Mouse (Mus musculus) forebrain, embryonic 14.5 days (tissue): ENCODE measurements around the gene Gm49392. TPM values are rescaled to one million over a fixed set of nuclear protein-coding genes. Genes with fewer than 3 reads are reported as not detected.
"Not testable (repeated sequence)": the region's sequence is repeated elsewhere in the genome, so short reads cannot be mapped to it uniquely, and the experiment has no call there.

Experiments used
- ATAC-seq: fragments of 200-750 bp; cut with Nextera tagmentation; 2 replicates; pipeline ENCODE4 v1.8.0; 2017; ENCODE audit warnings: mild to moderate bottlenecking, moderate library complexity
- DNase-seq: peaks from one replicate; pipeline ENCODE4 v3.0.0-alpha.2; 2015; ENCODE audit warnings: low spot score
- H3K27ac ChIP-seq: fragments of 300-500 bp; sonication (generic); 2 replicates; pipeline ENCODE4 v1.5.1; 2014; ENCODE audit warnings: low read depth, mild to moderate bottlenecking, control low read depth, low read length, moderate library complexity
- H3K27me3 ChIP-seq: fragments of 300-500 bp; sonication (generic); replicated peaks from 2 replicates; pipeline ENCODE4 v1.6.1; 2014; ENCODE audit warnings: low read length, control low read depth, mixed read lengths; ENCODE audit not compliant: control insufficient read depth, insufficient read depth
- H3K36me3 ChIP-seq: fragments of 300-500 bp; sonication (generic); 2 replicates; pipeline ENCODE4 v1.6.1; 2014; ENCODE audit warnings: low read length, control low read depth; ENCODE audit not compliant: control insufficient read depth, insufficient read depth
- H3K4me1 ChIP-seq: fragments of 300-500 bp; sonication (generic); 2 replicates; pipeline ENCODE4 v1.6.1; 2014; ENCODE audit warnings: antibody characterized with exemption, low read length, control low read depth; ENCODE audit not compliant: control insufficient read depth, insufficient read depth
- H3K4me2 ChIP-seq: fragments of 300-500 bp; sonication (generic); 2 replicates; pipeline ENCODE4 v1.6.1; 2014; ENCODE audit warnings: mild to moderate bottlenecking, control low read depth, low read length
- H3K4me3 ChIP-seq: fragments of 300-500 bp; sonication (generic); 2 replicates; pipeline ENCODE4 v1.5.1; 2014; ENCODE audit warnings: low read depth, low read length, control low read depth
- H3K9ac ChIP-seq: fragments of 300-500 bp; sonication (generic); 2 replicates; pipeline ENCODE4 v1.6.1; 2014; ENCODE audit warnings: mild to moderate bottlenecking, low read length, control low read depth, moderate library complexity
- H3K9me3 ChIP-seq: fragments of 300-500 bp; sonication (generic); replicated peaks from 2 replicates; pipeline ENCODE4 v1.6.1; 2016; ENCODE audit warnings: low read length, control low read depth, mixed read lengths; ENCODE audit not compliant: control insufficient read depth
- WGBS: fragments of 180-500 bp; shearing (Covaris S2); extraction: QIAGEN DNeasy Blood & Tissue Kit; methylation state at CpG from one replicate; pipeline ENCODE4 v1.1.7; 2014; 5-methylcytosine and 5-hydroxymethylcytosine counted together
- polyA plus RNA-seq: library from polyadenylated mRNA; unstranded; fragments of >200 nt; fragmentation: Nextera tagmentation; extraction: Ambion mirVana; gene quantifications from 2 replicates; pipeline ENCODE4 v1.2.1, GENCODE M21; 2014

The Gm49392 gene
- 0.17 TPM in 1 of 2 replicates, not detected in the other for polyA plus RNA-seq

DNA sequence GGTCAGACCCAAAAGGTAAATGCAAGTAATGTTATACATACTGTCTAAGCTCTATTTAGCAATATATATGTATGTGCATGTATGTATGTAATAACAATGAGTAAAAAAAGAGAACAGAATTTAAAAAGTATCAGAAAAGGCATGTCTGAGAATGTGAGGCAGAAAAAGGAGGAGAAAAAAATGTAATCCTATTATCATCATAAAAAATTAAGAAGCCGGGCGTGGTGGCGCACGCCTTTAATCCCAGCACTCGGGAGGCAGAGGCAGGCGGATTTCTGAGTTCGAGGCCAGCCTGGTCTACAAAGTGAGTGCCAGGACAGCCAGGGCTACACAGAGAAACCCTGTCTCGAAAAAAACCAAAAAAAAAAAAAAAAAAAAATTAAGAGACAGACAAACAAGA, at the start of gene Gm49392:
TSS of gene Gm49392 (minus strand) at position 101 of the 400 bp plus-strand sequence.
- ATAC-seq, H3K36me3 ChIP-seq, DNase-seq, H3K9ac ChIP-seq, H3K9me3 ChIP-seq, H3K27me3 ChIP-seq, H3K4me1 ChIP-seq, H3K4me3 ChIP-seq, H3K4me2 ChIP-seq, H3K27ac ChIP-seq: not testable (repeated sequence)
- WGBS: 90% methylated on average over 6 of the region's 8 CpGs

DNA sequence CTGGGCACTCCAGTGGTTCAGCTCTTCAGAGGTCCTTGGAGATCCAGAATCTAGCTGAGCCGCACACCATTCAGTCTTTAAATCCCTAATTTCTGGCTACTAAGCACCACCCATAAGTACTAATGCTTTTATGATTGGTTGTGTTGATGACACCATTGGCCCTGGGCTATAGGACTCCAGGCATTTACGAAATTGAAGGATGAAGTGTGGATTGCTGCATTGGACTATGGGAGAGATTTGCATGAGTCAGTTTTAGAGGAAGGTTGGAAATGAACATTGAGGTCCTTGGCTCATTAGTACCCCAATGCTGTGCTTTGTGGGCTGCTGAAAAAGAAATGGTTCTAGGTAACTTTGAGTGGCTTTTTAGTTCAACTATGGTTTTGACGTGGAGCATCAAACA, 45.2 kb upstream of the Gm49392 start, which contains the start of gene Tpbpa:
TSS of gene Tpbpa (minus strand) at position 101 of the 400 bp plus-strand sequence.
- not testable (repeated sequence) for DNase-seq, H3K4me1 ChIP-seq, H3K9ac ChIP-seq, H3K27me3 ChIP-seq, ATAC-seq, H3K27ac ChIP-seq, H3K4me2 ChIP-seq, H3K4me3 ChIP-seq, H3K9me3 ChIP-seq, H3K36me3 ChIP-seq
- 72% methylated on average over 3 of the region's 3 CpGs for WGBS

DNA sequence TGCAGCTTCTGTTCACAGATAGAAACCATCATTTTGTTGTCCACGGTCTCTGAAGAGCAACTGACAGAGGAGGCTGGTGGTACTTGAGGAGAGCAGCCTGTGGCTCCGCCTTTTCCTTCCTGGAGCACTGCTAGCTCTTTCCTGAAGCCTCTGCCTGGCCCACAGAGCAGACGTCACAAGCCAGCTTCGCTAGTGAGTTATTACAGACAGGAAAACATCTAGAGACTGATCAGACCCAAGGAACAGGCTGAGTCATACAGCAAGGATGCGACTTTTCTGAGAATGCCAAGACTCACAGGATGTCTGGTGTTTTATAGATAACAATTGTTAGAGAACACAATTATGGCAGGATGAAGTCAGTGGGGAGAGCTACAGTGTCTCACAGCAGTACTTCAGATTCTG, 39.8 kb upstream of the Gm49392 start, which contains the start of the genes Gm49391 and Ctla2a:
TSS of gene Gm49391 (minus strand) at position 72 of the 402 bp plus-strand sequence.
TSS of gene Ctla2a (minus strand) at position 126 of the 402 bp plus-strand sequence.
- Histone ChIP-seq H3K4me1 (no peaks in the 10 kb centered on the region), H3K9ac (no peak within 1 kb of the TSS), H3K27me3 (no peaks in the 10 kb centered on the region), H3K4me3 (no peak within 1 kb of the TSS), H3K27ac (no peak within 1 kb of the TSS), H3K4me2 (no peak within 1 kb of the TSS), H3K36me3 (no peaks in the 10 kb centered on the region), H3K9me3 (no peaks in the 10 kb centered on the region; the same call in 1 of the 2 replicates)
- DNase-seq (no peak), ATAC-seq (no peak)
- WGBS: 71% methylated on average over 5 of the region's 5 CpGs

DNA sequence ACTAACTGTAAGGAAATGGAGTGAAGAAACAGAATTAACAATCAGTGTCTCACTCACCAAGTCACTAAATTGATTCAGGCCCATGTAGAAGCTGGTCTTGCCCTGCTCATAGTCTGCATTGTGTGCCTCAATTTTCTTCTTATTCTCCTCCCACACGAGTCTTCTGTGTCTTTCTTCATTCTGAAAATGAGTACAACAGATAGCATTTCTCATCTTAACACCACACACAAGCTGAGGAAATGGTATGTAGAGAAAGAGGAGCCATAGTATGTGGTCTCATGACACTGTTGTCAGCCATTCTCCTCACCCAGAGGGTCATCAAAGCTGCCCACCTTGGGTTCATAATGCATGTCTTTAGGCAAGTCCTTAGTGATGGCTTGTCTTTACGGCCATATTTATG, 38.8 kb upstream of the Gm49392 start, which contains the start of gene Gm49393:
TSS of gene Gm49393 (minus strand) at position 101 of the 400 bp plus-strand sequence.
- H3K4me1 ChIP-seq, H3K36me3 ChIP-seq, H3K27me3 ChIP-seq, ATAC-seq, H3K9ac ChIP-seq, H3K4me3 ChIP-seq, H3K27ac ChIP-seq, H3K4me2 ChIP-seq, H3K9me3 ChIP-seq, DNase-seq: not testable (repeated sequence)
- 58% methylated on average over 2 of the region's 2 CpGs for WGBS

- not testable (repeated sequence) for H3K4me2 ChIP-seq, H3K36me3 ChIP-seq, H3K27ac ChIP-seq, DNase-seq, H3K27me3 ChIP-seq, H3K9me3 ChIP-seq, H3K4me1 ChIP-seq, ATAC-seq, H3K9ac ChIP-seq, H3K4me3 ChIP-seq
- 85% methylated on average over 2 of the region's 2 CpGs for WGBS
Measured at GRCm38 (mm10) chr13:60904780-60905179, 8.1 kb upstream of the Gm49392 start, which contains the start of gene Tpbpb. Gene Tpbpb (minus strand): TSS chr13:60904880.

GRCm38 (mm10) chr13:60897328-60897727, 634 bp upstream of the Gm49392 start, which contains the start of gene Ctla2b:
Gene Ctla2b (minus strand): TSS chr13:60897447.
- no peaks in the 10 kb centered on the region for H3K9me3 ChIP-seq
- no peak within 1 kb of the TSS for H3K4me2 ChIP-seq
- no peaks in the 10 kb centered on the region for H3K27me3 ChIP-seq
- 92% methylated on average over 3 of the region's 3 CpGs for WGBS
- no peak within 1 kb of the TSS for H3K9ac ChIP-seq
- H3K4me3 ChIP-seq: no peak within 1 kb of the TSS
- no peak for DNase-seq
- ATAC-seq: no peak
- H3K27ac ChIP-seq: no peak within 1 kb of the TSS
- no peaks in the 10 kb centered on the region for H3K36me3 ChIP-seq
- H3K4me1 ChIP-seq: no peaks in the 10 kb centered on the region

GRCm38 (mm10) chr13:60895406-60896160, 1.1 kb downstream of the Gm49392 start:
- DNase-seq (no peak), ATAC-seq (no peak)
- no peaks in the 10 kb centered on the region for H3K9me3 ChIP-seq

GRCm38 (mm10) chr13:60892301-60892700, 4.4 kb downstream of the Gm49392 start:
- Histone ChIP-seq H3K4me3 (no peak overlapping the region), H3K9ac (no peak overlapping the region), H3K36me3 (no peaks in the 10 kb centered on the region), H3K27ac (no peak overlapping the region), H3K4me2 (no peak overlapping the region), H3K4me1 (no peaks in the 10 kb centered on the region), H3K27me3 (no peaks in the 10 kb centered on the region), H3K9me3 (no peaks in the 10 kb centered on the region)
- ATAC-seq: no peak
- no peak for DNase-seq
- 85% methylated on average over 1 of the region's 1 CpGs for WGBS

More at GRCm38 (mm10) chr13:60895406-60896160, 1.1 kb downstream of the Gm49392 start:
- Histone ChIP-seq H3K27me3 (no peaks in the 10 kb centered on the region), H3K4me1 (no peaks in the 10 kb centered on the region), H3K36me3 (no peaks in the 10 kb centered on the region), H3K9ac (no peak overlapping the region), H3K27ac (no peak overlapping the region), H3K4me3 (no peak overlapping the region), H3K4me2 (no peak overlapping the region)

DNA sequence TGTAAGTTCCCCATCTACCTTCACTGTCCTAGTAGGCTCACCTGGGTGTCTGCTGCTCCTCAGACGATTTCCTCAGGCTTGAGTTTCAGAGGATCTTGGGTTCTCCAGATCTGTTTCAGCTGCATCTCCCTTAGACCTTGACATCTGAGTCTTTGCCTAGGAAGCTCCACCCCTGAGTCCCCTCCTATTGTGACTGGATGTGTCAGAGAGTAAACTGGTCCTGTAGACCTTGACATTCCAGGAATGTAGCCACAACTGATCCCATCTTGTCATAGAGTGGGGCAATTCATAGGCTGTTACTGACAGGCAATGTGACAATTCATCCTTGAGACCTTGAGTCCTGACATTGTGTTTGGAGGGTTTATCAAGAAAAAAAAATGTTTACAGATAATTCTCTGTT, 32.4 kb downstream of the Gm49392 start, which contains the start of gene 4930486L24Rik:
TSS of gene 4930486L24Rik (minus strand) at position 195 of the 400 bp plus-strand sequence.
- Histone ChIP-seq H3K9ac (no peak within 1 kb of the TSS), H3K4me2 (no peak within 1 kb of the TSS), H3K27ac (no peak within 1 kb of the TSS), H3K27me3 (no peaks in the 10 kb centered on the region), H3K9me3 (no peaks in the 10 kb centered on the region), H3K4me1 (no peaks in the 10 kb centered on the region), H3K4me3 (no peak within 1 kb of the TSS), H3K36me3 (no peaks in the 10 kb centered on the region)
- ATAC-seq (no peak), DNase-seq (no peak)
- WGBS: 74% methylated on average over 1 of the region's 1 CpGs
